Mouse (Mus musculus) 3T3-L1 (cell line): Measurements from ENCODE around the gene Smim13.
"Not testable (repeated sequence)": the region's sequence is repeated elsewhere in the genome, so short reads cannot be mapped to it uniquely, and the experiment has no call there.

Experiments
- DNase-seq: peaks from one replicate; pipeline ENCODE4 v3.0.0-alpha.2; 2015; ENCODE audit warnings: low read depth, low spot score

Gene Smim13

GRCm38 (mm10) chr13:41238035-41238804 is 11.4 kb upstream of the Smim13 start:
- no peak for DNase-seq

- peak; percentile 72 for DNase-seq
These were observed 10.9 kb upstream of the Smim13 start for GRCm38 (mm10) chr13:41238805-41239130.

GRCm38 (mm10) chr13:41241557-41241956 is 8.1 kb upstream of the Smim13 start:
- DNase-seq: no peak

- no peak for DNase-seq
These were observed 5.3 kb upstream of the Smim13 start for GRCm38 (mm10) chr13:41244306-41244830.

GRCm38 (mm10) chr13:41248751-41249520 is 708 bp upstream of the Smim13 start:
- DNase-seq: no peak

- peak; percentile 52 for DNase-seq
These were observed 806 bp downstream of the Smim13 start for GRCm38 (mm10) chr13:41250318-41250981.

- not testable (repeated sequence) for DNase-seq
These were observed 1.6 kb downstream of the Smim13 start for GRCm38 (mm10) chr13:41251232-41251631.

- no peak for DNase-seq
These were observed 2.0 kb downstream of the Smim13 start for GRCm38 (mm10) chr13:41251667-41252066.

- no peak for DNase-seq
These were observed 2.5 kb downstream of the Smim13 start for GRCm38 (mm10) chr13:41252141-41252540.

- DNase-seq: no peak
These were observed 3.1 kb downstream of the Smim13 start for GRCm38 (mm10) chr13:41252736-41253135.

GRCm38 (mm10) chr13:41256126-41256525 is 6.5 kb downstream of the Smim13 start:
- no peak for DNase-seq

GRCm38 (mm10) chr13:41256962-41257361 is 7.3 kb downstream of the Smim13 start:
- DNase-seq: no peak

GRCm38 (mm10) chr13:41257851-41258250 is 8.2 kb downstream of the Smim13 start:
- no peak for DNase-seq

- not testable (repeated sequence) for DNase-seq
These were observed 12.0 kb downstream of the Smim13 start for GRCm38 (mm10) chr13:41261617-41262016.

- no peak for DNase-seq
These were observed 13.8 kb downstream of the Smim13 start for GRCm38 (mm10) chr13:41263304-41264006.

- DNase-seq: no peak
These were observed 18.3 kb downstream of the Smim13 start for GRCm38 (mm10) chr13:41267827-41268408.

GRCm38 (mm10) chr13:41273927-41274650 is 24.4 kb downstream of the Smim13 start, which contains the start of gene Gm17364:
Gene Gm17364, minus strand, starts transcription at chr13:41273977.
- DNase-seq: no peak

- DNase-seq: no peak
These were observed 31.1 kb downstream of the Smim13 start for GRCm38 (mm10) chr13:41280696-41281095.

GRCm38 (mm10) chr13:41283256-41283655 is 33.6 kb downstream of the Smim13 start:
- DNase-seq: peak; percentile 92

GRCm38 (mm10) chr13:41285448-41285847 is 35.8 kb downstream of the Smim13 start:
- peak; percentile 76 for DNase-seq
